Mouse (Mus musculus) kidney, adult 2 months (tissue): ENCODE results near the gene Spindoc.

Experiments
- CTCF ChIP-seq: fragments of 200-500 bp; conservative IDR thresholded peaks from 2 replicates; pipeline ENCODE4 v1.5.1; 2011; ENCODE audit warnings: low read depth, mild to moderate bottlenecking, control low read depth, low read length, moderate library complexity, mixed read lengths; ENCODE audit not compliant: insufficient read depth, insufficient read length
- POLR2A ChIP-seq: fragments of 200-500 bp; IDR thresholded peaks from one replicate; pipeline ENCODE4 v1.6.1; 2011; ENCODE audit warnings: low read depth, low read length, control low read depth

- TF ChIP-seq POLR2A, result no peak
- TF ChIP-seq CTCF, result no peak
Measured at GRCm38 (mm10) chr19:7311306-7311705, 71.5 kb downstream of the Spindoc start.
